Mouse (Mus musculus) limb, embryonic 15.5 days (tissue): Measurements from ENCODE around the gene Gpr179. TPM values are rescaled to one million over a fixed set of nuclear protein-coding genes. Genes with fewer than 3 reads are reported as not detected.
"Not testable (repeated sequence)": the region's sequence is repeated elsewhere in the genome, so short reads cannot be mapped to it uniquely, and the experiment has no call there.

Experiments
- ATAC-seq: fragments of 200-750 bp; cut with Nextera tagmentation; 2 replicates; pipeline ENCODE4 v1.8.0; 2017; ENCODE audit warnings: low read depth, moderate TSS enrichment; ENCODE audit not compliant: insufficient number of reproducible peaks, low FRiP score, low TSS enrichment
- H3K27ac ChIP-seq: fragments of 300-500 bp; sonication (generic); 2 replicates; pipeline ENCODE4 v1.5.1; 2015; ENCODE audit warnings: moderate library complexity, mild to moderate bottlenecking, inconsistent platforms
- H3K27me3 ChIP-seq: fragments of 300-500 bp; sonication (generic); 2 replicates; pipeline ENCODE4 v1.6.1; 2015; ENCODE audit warnings: inconsistent platforms
- H3K36me3 ChIP-seq: fragments of 300-500 bp; sonication (generic); 2 replicates; pipeline ENCODE4 v1.6.1; 2015; ENCODE audit warnings: inconsistent platforms
- H3K4me1 ChIP-seq: fragments of 300-500 bp; sonication (generic); 2 replicates; pipeline ENCODE4 v1.6.1; 2015; ENCODE audit warnings: inconsistent platforms
- H3K4me2 ChIP-seq: fragments of 300-500 bp; sonication (generic); 2 replicates; pipeline ENCODE4 v1.6.1; 2015; ENCODE audit warnings: mild to moderate bottlenecking, inconsistent platforms
- H3K4me3 ChIP-seq: fragments of 300-500 bp; sonication (generic); 2 replicates; pipeline ENCODE4 v1.5.1; 2015; ENCODE audit warnings: mild to moderate bottlenecking, inconsistent platforms
- H3K9ac ChIP-seq: fragments of 300-500 bp; sonication (generic); 2 replicates; pipeline ENCODE4 v1.6.1; 2015; ENCODE audit warnings: inconsistent platforms
- H3K9me3 ChIP-seq: fragments of 300-500 bp; sonication (generic); 2 replicates; pipeline ENCODE4 v1.6.1; 2016; ENCODE audit warnings: inconsistent platforms
- WGBS: fragments of 180-500 bp; shearing (Covaris S2); methylation state at CpG from one replicate; pipeline ENCODE4 v1.1.7; 2015; 5-methylcytosine and 5-hydroxymethylcytosine counted together
- polyA plus RNA-seq: library from polyadenylated mRNA; unstranded; fragments of >200 nt; fragmentation: Nextera tagmentation; extraction: Ambion mirVana; gene quantifications from 2 replicates; pipeline ENCODE4 v1.2.1, GENCODE M21; 2015

Gene Gpr179
- polyA plus RNA-seq, 1 experiment from 2014 or later = 0.10 TPM

DNA sequence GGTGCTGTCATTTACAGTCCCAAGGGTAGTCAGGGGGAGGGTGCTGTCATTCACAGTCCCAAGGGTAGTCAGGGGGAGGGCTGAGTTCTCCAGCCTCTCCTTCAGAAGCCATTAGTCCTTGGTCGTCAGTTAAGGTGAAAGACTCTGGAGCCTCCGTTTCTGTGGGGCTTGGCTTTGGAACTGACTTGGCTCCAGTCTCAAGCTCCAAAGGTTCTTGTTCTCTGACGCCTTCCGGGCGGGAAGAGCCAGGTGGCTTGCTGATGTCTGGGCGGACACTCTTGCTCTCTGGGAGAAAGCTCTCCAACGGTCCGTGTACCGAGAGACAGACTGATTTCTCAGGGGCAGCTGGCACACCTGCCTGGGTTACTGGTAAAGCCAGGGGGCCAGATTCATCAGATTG lies 17.5 kb downstream of the Gpr179 start:
- peaks cover 22% of the 10 kb centered on the region for H3K4me1 ChIP-seq
- 76% methylated on average over 9 of the region's 9 CpGs for whole genome bisulfite sequencing
- ATAC-seq = no peak
- peaks cover 11% of the 10 kb centered on the region for H3K36me3 ChIP-seq
- H3K27ac ChIP-seq = no peak overlapping the region
- no peaks in the 10 kb centered on the region for H3K9me3 ChIP-seq
- H3K4me3 ChIP-seq = no peak overlapping the region
- no peak overlapping the region for H3K9ac ChIP-seq
- H3K4me2 ChIP-seq = no peak overlapping the region
- no peaks in the 10 kb centered on the region for H3K27me3 ChIP-seq

DNA sequence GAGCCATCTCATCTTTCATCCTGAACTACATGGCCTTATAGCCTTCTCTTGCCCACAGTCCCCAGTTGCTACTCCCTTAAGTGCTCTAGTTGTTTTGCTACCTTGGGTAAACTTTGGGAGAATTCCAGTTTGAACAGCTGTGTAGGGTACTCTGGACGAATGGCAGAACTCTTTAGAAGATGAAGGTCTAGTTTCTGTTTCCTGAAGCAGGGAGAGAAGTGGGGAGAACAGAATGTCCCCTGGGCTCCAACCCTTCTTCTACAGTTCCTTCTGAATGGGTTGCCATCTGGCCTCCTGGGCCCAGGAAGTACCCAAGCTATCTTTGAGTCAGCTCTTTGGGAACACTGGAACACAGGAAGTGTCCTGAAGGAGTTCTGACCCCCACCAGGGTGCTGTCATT lies 18.0 kb downstream of the Gpr179 start:
- WGBS = 35% methylated on average over 1 of the region's 1 CpGs
- peaks cover 16% of the 10 kb centered on the region for H3K36me3 ChIP-seq
- ATAC-seq = no peak
- H3K4me1 ChIP-seq = peaks cover 19% of the 10 kb centered on the region
- no peak overlapping the region for H3K4me3 ChIP-seq
- no peaks in the 10 kb centered on the region for H3K9me3 ChIP-seq
- no peaks in the 10 kb centered on the region for H3K27me3 ChIP-seq
- no peak overlapping the region for H3K27ac ChIP-seq
- H3K9ac ChIP-seq = no peak overlapping the region
- H3K4me2 ChIP-seq = no peak overlapping the region

GRCm38 (mm10) chr11:97333044-97333443 lies 18.8 kb downstream of the Gpr179 start:
- no peak overlapping the region for H3K4me3 ChIP-seq
- no peaks in the 10 kb centered on the region for H3K27me3 ChIP-seq
- peaks cover 23% of the 10 kb centered on the region for H3K36me3 ChIP-seq
- ATAC-seq = no peak
- H3K4me1 ChIP-seq = peaks cover 11% of the 10 kb centered on the region
- H3K27ac ChIP-seq = no peak overlapping the region
- WGBS = 54% methylated on average over 9 of the region's 9 CpGs
- no peaks in the 10 kb centered on the region for H3K9me3 ChIP-seq
- no peak overlapping the region for H3K4me2 ChIP-seq
- H3K9ac ChIP-seq = no peak overlapping the region

DNA sequence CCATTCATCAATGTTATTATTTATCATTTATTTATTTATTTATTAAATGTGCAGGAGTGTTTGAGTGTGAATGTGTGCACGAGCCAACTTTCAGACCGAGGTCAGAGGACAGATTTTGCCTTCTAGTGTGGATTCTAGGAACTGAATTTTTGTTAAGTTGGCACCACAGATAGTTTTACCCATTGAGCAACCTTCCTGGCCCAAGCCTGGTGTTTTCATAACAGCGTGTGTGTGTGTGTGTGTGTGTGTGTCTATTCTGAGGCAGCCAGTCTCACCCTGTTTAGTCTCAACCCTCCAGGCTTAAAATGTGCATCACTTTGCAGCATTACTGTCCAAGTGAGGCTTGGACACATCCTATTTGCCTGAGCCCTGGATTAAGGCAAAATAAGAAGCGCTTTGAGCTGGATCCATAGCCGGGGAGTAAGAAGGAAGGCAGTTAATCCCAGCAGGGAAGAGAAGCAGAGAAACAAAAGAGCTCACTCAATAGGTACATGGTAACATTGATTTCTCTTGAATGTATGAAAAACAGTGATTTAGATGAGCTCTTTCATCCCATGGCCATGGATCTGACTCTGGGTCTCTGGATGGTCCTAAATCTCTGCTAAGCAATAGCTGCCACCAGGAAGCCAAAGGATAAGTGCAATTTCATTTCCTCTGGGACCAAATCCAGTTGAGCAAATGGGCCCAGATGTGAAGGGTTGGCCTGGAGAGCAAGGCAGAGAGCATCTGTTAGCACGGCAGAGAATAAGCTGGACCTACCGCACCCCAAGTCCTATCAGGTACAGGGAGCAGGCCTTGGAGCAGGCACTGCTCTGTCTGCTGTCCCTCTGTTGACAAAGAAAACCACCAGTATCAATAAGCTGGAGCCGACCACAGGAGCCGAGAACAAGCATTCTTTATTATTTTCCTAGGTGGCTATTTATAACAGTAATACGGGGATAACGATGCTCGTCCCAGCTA lies 20.4 kb downstream of the Gpr179 start:
- Histone ChIP-seq H3K4me1 (0 out of 2 replicates have a peak, but pooled peaks cover 3% of the 10 kb centered on the region), H3K36me3 (peaks cover 34% of the 10 kb centered on the region), H3K27me3 (no peaks in the 10 kb centered on the region), H3K4me2 (no peak overlapping the region), H3K9ac (no peak overlapping the region), H3K4me3 (no peak overlapping the region), H3K27ac (no peak overlapping the region), H3K9me3 (no peaks in the 10 kb centered on the region)
- 66% methylated on average over 12 of the region's 12 CpGs for WGBS
- ATAC-seq = no peak

- WGBS = 97% methylated on average over 1 of the region's 1 CpGs
- no peak for ATAC-seq
- no peaks in the 10 kb centered on the region for H3K4me1 ChIP-seq
- no peaks in the 10 kb centered on the region for H3K9me3 ChIP-seq
- H3K4me3 ChIP-seq = no peak overlapping the region
- H3K27ac ChIP-seq = no peak overlapping the region
- H3K4me2 ChIP-seq = no peak overlapping the region
- peaks cover 44% of the 10 kb centered on the region for H3K36me3 ChIP-seq
- no peak overlapping the region for H3K9ac ChIP-seq
- H3K27me3 ChIP-seq = no peaks in the 10 kb centered on the region
Measured at GRCm38 (mm10) chr11:97330315-97330714, 21.6 kb downstream of the Gpr179 start.

GRCm38 (mm10) chr11:97328148-97328547 lies 23.7 kb downstream of the Gpr179 start:
- no peaks in the 10 kb centered on the region for H3K9me3 ChIP-seq
- H3K27ac ChIP-seq = no peak overlapping the region
- H3K9ac ChIP-seq = no peak overlapping the region
- ATAC-seq = no peak
- 25% methylated on average over 9 of the region's 9 CpGs for WGBS
- no peaks in the 10 kb centered on the region for H3K27me3 ChIP-seq
- H3K4me1 ChIP-seq = no peaks in the 10 kb centered on the region
- H3K4me2 ChIP-seq = no peak overlapping the region
- no peak overlapping the region for H3K4me3 ChIP-seq
- peaks cover 61% of the 10 kb centered on the region for H3K36me3 ChIP-seq

DNA sequence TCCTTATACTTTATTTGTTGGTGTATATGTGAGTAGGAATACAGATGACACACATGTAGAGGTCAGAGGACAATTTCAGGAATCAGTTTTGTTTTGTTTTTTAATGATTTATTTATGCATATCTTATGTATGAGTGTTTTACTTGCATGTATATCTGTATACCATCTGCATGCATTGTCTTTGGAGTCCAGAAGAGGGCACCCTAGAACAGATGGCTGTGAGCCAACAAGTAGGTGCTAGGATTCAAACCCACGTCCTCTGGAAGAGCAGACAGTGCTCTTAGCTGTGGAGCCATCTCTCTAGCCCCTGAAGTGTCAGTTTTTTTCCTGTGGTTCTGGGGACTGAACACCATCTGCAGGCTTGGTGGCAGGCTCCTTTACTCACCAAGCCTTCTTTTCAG lies 26.7 kb downstream of the Gpr179 start:
- Histone ChIP-seq H3K27me3 (no peaks in the 10 kb centered on the region), H3K36me3 (peaks cover 68% of the 10 kb centered on the region), H3K4me2 (no peak overlapping the region), H3K9ac (no peak overlapping the region), H3K27ac (no peak overlapping the region), H3K4me3 (no peak overlapping the region), H3K9me3 (no peaks in the 10 kb centered on the region), H3K4me1 (no peaks in the 10 kb centered on the region)
- WGBS = 71% methylated on average over 1 of the region's 1 CpGs
- no peak for ATAC-seq

DNA sequence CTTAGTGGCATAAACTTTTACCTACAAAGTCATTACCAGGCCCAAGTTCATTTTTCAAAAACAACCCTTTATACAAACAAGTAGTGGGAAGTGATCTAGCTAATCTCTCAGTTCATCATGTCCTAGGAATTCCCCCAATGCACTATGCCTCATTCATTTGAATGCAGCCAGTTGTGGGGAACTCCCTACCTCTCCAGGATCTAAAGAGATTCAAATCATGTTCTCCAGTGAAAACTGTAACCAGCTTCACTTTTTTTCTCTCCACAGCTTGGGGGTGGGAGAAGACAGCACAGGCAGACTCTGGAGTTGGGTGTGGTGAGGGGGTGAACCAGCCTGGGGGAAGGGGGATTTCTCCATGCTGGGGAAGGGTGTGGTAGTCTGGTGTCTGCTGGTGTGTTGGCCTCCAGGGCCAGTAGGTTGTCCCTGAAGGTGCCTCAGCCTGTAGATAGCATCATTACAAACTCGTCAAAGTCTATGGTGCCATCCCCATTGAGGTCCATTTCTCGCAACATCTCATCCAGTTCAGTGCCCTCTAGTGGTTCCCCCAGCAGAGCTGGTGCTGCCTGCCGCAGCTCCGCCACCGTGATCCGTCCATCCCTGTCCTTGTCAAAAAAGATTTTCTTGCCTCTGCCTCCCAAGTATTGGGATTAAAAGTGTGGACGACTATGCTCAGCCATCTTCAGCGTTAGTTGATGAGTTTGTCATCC lies 29.8 kb downstream of the Gpr179 start:
- H3K27me3 ChIP-seq, ATAC-seq, H3K9me3 ChIP-seq, H3K4me1 ChIP-seq, H3K27ac ChIP-seq, H3K4me2 ChIP-seq, H3K4me3 ChIP-seq, H3K9ac ChIP-seq: not testable (repeated sequence)
- H3K36me3 ChIP-seq = peaks cover 43% of the 10 kb centered on the region
- 84% methylated on average over 8 of the region's 8 CpGs for WGBS

GRCm38 (mm10) chr11:97321197-97321596 lies 30.7 kb downstream of the Gpr179 start:
- no peak overlapping the region for H3K4me3 ChIP-seq
- WGBS = 87% methylated on average over 8 of the region's 8 CpGs
- H3K9me3 ChIP-seq = no peaks in the 10 kb centered on the region
- no peak overlapping the region for H3K4me2 ChIP-seq
- H3K9ac ChIP-seq = no peak overlapping the region
- peaks cover 34% of the 10 kb centered on the region for H3K36me3 ChIP-seq
- no peak overlapping the region for H3K27ac ChIP-seq
- H3K27me3 ChIP-seq = no peaks in the 10 kb centered on the region
- ATAC-seq = no peak
- H3K4me1 ChIP-seq = peaks cover 7% of the 10 kb centered on the region; the same call in 1 of the 2 replicates

DNA sequence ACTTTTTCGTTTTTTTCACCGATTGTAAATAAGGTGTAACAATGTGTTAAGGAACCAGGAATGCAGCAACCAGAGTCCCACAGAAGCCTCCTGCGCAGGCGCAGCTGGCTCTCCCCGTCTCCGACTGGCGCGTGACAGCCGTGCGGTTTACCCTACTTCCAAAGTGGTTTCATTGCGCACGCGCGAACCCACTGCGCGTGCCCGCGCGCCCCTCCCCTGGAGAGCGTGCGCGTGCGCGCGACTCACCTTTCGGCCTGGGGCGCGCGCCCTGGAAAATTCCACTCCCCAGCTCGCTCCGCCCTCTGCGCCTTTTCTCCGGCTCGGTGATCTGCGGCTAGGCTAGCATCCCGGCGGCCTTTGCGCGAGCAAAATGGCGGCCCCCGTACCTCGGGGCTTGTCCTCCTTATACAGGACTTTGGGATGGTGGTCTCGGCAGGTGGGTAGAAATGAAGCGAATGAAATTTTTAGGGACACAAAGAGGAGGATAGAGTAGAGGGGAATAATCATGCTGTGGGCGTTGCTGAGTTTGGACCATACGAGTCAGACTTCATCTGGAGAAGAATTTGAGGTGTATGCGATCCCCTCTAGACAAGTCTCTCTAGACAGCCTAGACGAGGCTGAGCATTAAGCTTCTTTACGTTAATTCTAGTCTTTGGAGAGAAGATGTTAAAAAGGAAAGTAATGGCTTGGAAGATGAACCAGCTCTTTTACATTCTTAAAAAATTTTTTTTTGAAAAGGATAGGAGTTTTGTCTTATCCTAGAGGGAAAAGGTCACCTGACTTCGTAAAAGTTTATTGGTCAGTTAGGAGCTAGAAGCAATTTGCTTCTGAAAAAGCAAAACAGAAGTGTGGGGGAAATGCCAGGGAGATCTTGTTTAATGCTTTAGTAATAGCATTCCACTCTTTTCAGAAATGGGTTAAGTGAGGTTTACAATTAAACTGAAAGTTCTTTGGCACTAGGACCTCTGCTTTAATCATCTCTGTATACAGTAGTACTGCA lies 36.1 kb downstream of the Gpr179 start, which contains the start of gene Mrpl45:
Mrpl45 (plus strand) TSS at position 213 of the 1,000 bp plus-strand sequence.
- Histone ChIP-seq H3K9me3 (no peaks in the 10 kb centered on the region), H3K9ac (peak within 1 kb of the TSS; percentile 46), H3K36me3 (no peaks in the 10 kb centered on the region; the same call in 1 of the 2 replicates), H3K4me2 (peak within 1 kb of the TSS; percentile 43), H3K27ac (peak within 1 kb of the TSS; percentile 67), H3K4me1 (peaks cover 15% of the 10 kb centered on the region), H3K27me3 (no peaks in the 10 kb centered on the region), H3K4me3 (peak within 1 kb of the TSS; percentile 50)
- WGBS = under 1% methylated on average over 50 of the region's 50 CpGs
- ATAC-seq = peak; percentile 91
